Mouse (Mus musculus) heart, embryonic 15.5 days (tissue): ENCODE results near the gene Fam19a1. TPM values are rescaled to one million over a fixed set of nuclear protein-coding genes. Genes with fewer than 3 reads are reported as not detected.

ENCODE experiments used
- ATAC-seq: fragments of 200-750 bp; cut with Nextera tagmentation; replicated peaks from 2 replicates; pipeline ENCODE4 v1.8.0; 2017; ENCODE audit warnings: low read depth, moderate TSS enrichment; ENCODE audit not compliant: insufficient number of reproducible peaks, insufficient read depth, low FRiP score
- H3K27ac ChIP-seq: fragments of 300-500 bp; sonication (generic); 2 replicates; pipeline ENCODE4 v1.5.1; 2015; ENCODE audit warnings: mild to moderate bottlenecking, inconsistent platforms
- H3K27me3 ChIP-seq: fragments of 300-500 bp; sonication (generic); 2 replicates; pipeline ENCODE4 v1.6.1; 2015; ENCODE audit warnings: inconsistent platforms
- H3K36me3 ChIP-seq: fragments of 300-500 bp; sonication (generic); 2 replicates; pipeline ENCODE4 v1.6.1; 2015; ENCODE audit warnings: mild to moderate bottlenecking, inconsistent platforms
- H3K4me1 ChIP-seq: fragments of 300-500 bp; sonication (generic); replicated peaks from 2 replicates; pipeline ENCODE4 v1.6.1; 2015; ENCODE audit warnings: inconsistent platforms
- H3K4me2 ChIP-seq: fragments of 300-500 bp; sonication (generic); 2 replicates; pipeline ENCODE4 v1.6.1; 2015; ENCODE audit warnings: inconsistent platforms, mild to moderate bottlenecking, moderate library complexity
- H3K4me3 ChIP-seq: fragments of 300-500 bp; sonication (generic); 2 replicates; pipeline ENCODE4 v1.5.1; 2015; ENCODE audit warnings: mild to moderate bottlenecking, inconsistent platforms
- H3K9ac ChIP-seq: fragments of 300-500 bp; sonication (generic); 2 replicates; pipeline ENCODE4 v1.6.1; 2015; ENCODE audit warnings: mild to moderate bottlenecking, inconsistent platforms
- H3K9me3 ChIP-seq: fragments of 300-500 bp; sonication (generic); replicated peaks from 2 replicates; pipeline ENCODE4 v1.6.1; 2016; ENCODE audit warnings: inconsistent platforms
- WGBS: fragments of 180-500 bp; shearing (Covaris S2); methylation state at CpG from one replicate; pipeline ENCODE4 v1.1.7; 2015; ENCODE audit warnings: mixed read lengths; 5-methylcytosine and 5-hydroxymethylcytosine counted together
- polyA plus RNA-seq: library from polyadenylated mRNA; unstranded; fragments of >200 nt; fragmentation: Nextera tagmentation; extraction: Ambion mirVana; gene quantifications from 2 replicates; pipeline ENCODE4 v1.2.1, GENCODE M21; 2015

The Fam19a1 gene
- polyA plus RNA-seq, 1 experiment from 2014 or later, result 0.25 TPM

DNA sequence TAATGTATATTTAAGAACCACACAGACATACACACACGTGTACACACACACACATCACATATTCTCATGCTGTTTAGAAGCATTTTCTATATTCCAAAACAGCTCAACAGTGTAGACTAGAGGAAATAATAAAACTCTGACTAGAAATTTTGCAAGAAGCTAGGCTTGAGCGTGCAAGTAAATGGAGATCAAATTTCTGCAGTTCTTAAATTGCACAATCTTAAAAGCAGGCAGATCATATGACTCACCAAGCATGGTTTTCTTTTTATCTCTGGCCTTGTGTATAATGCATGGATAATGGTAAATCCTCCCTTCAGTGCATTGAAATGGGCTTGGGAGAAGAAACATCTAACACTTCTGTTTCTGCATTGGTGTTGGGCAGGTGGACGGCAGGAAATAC lies 564.9 kb downstream of the Fam19a1 start:
- Histone ChIP-seq H3K4me3 (no peak overlapping the region), H3K27ac (no peak overlapping the region), H3K9ac (no peak overlapping the region), H3K27me3 (no peaks in the 10 kb centered on the region), H3K4me2 (no peak overlapping the region), H3K9me3 (no peaks in the 10 kb centered on the region; the same call in 1 of the 2 replicates), H3K4me1 (no peaks in the 10 kb centered on the region), H3K36me3 (no peaks in the 10 kb centered on the region)
- 65% methylated on average over 3 of the region's 3 CpGs for WGBS
- ATAC-seq, result no peak

Other genes with a start within 250 kb of the Fam19a1 start
- not detected in 2 replicates for gene 1700123L14Rik, start 53.1 kb downstream of the Fam19a1 start, polyA plus RNA-seq